Mouse (Mus musculus): ENCODE data around the gene Stra6l.

The Stra6l gene

GRCm38 (mm10) chr4:45848109-45848824, at the start of gene Stra6l:
TSS of gene Stra6l (plus strand) at chr4:45848664.
- no peak for DNase-seq (ENCODE audit: low read depth)

GRCm38 (mm10) chr4:45798964-45799363, 49.5 kb upstream of the Stra6l start, which contains the start of gene Aldh1b1:
TSS of gene Aldh1b1 (plus strand) at chr4:45799022.
- no peak for DNase-seq (ENCODE audit: low read depth)

- DNase-seq (ENCODE audit: low read depth) = no peak
Measured at GRCm38 (mm10) chr4:45799956-45800537, 48.4 kb upstream of the Stra6l start.

GRCm38 (mm10) chr4:45802900-45803299, 45.6 kb upstream of the Stra6l start:
- DNase-seq (ENCODE audit: low read depth) = no peak

- DNase-seq (ENCODE audit: low read depth) = no peak
Measured at GRCm38 (mm10) chr4:45808034-45808433, 40.4 kb upstream of the Stra6l start.

GRCm38 (mm10) chr4:45811250-45811649, 37.2 kb upstream of the Stra6l start:
- no peak for DNase-seq (ENCODE audit: low read depth)

GRCm38 (mm10) chr4:45815542-45815941, 32.9 kb upstream of the Stra6l start:
- DNase-seq (ENCODE audit: low read depth) = no peak

GRCm38 (mm10) chr4:45818814-45819207, 29.7 kb upstream of the Stra6l start:
- no peak for DNase-seq (ENCODE audit: low read depth)

GRCm38 (mm10) chr4:45819208-45819931, 29.1 kb upstream of the Stra6l start:
- no peak for DNase-seq (ENCODE audit: low read depth)

GRCm38 (mm10) chr4:45820074-45820830, 28.2 kb upstream of the Stra6l start:
- DNase-seq (ENCODE audit: low read depth) = peak; percentile 31

- no peak for DNase-seq (ENCODE audit: low read depth)
Measured at GRCm38 (mm10) chr4:45821995-45822394, 26.5 kb upstream of the Stra6l start.

- no peak for DNase-seq (ENCODE audit: low read depth)
Measured at GRCm38 (mm10) chr4:45822781-45823575, 25.5 kb upstream of the Stra6l start.

GRCm38 (mm10) chr4:45824049-45824760, 24.3 kb upstream of the Stra6l start:
- no peak for DNase-seq (ENCODE audit: low read depth)

GRCm38 (mm10) chr4:45824761-45825556, 23.5 kb upstream of the Stra6l start:
- DNase-seq (ENCODE audit: low read depth) = no peak

- DNase-seq (ENCODE audit: low read depth) = no peak
Measured at GRCm38 (mm10) chr4:45826275-45827040, 22.0 kb upstream of the Stra6l start, which contains the start of gene Igfbpl1. TSS of gene Igfbpl1 (minus strand) at chr4:45826923.

- DNase-seq (ENCODE audit: low read depth) = no peak
Measured at GRCm38 (mm10) chr4:45829907-45830759, 18.3 kb upstream of the Stra6l start.

- DNase-seq (ENCODE audit: low read depth) = no peak
Measured at GRCm38 (mm10) chr4:45831996-45832395, 16.5 kb upstream of the Stra6l start.

- DNase-seq (ENCODE audit: low read depth) = no peak
Measured at GRCm38 (mm10) chr4:45833461-45833860, 15.0 kb upstream of the Stra6l start.

All from fibroblast of lung, adult 2 months (primary cell).